In genomic region chr9:106473081-106473752, GRCm38 (mm10) we compare ENCODE assay signal across 9 mouse cellular contexts. TPM values are rescaled to one million over a fixed set of nuclear protein-coding genes. Genes with fewer than 3 reads are reported as not detected.
DNase-seq lines count a peak whose midpoint lies in the region; ATAC-seq lines count a peak whose summit lies in the region.
"Had no signal": no experiment of that assay in that cellular context is flagged by ENCODE, and none has a peak within 500 bp of the region (broad histone marks: within the 10 kb centered on the region; RNA-seq: fewer than 3 reads in every experiment).

No protein-coding gene starts in this region.

- ATAC-seq in erythroblast, adult 5-6 weeks (replicated peaks; ENCODE audit: low FRiP score, poor library complexity, severe bottlenecking): no peak

- DNase-seq in adrenal gland, adult 8-10 months: peak; percentile 14
- DNase-seq in adrenal gland, adult 2 months: no peak
- peak; percentile 14 for DNase-seq in layer of hippocampus, adult 11-12 months (ENCODE audit: low spot score)
- no peak for DNase-seq in layer of hippocampus, adult 9-10 months (ENCODE audit: low spot score)
- DNase-seq in cerebellum, adult 9-11 months: peak; percentile 78
- peak; percentile 86 for DNase-seq in kidney, adult 9 months
- no peak for DNase-seq in thymus, postnatal 25 days
- DNase-seq: spleen, adult 18-20 months had no signal

RNA-seq across cellular contexts. Expression of gene Rrp9, which starts 2.5 kb away (rescaled TPM):
- total RNA-seq in adrenal gland, adult 8-10 months (2022): 10 to 100 TPM; 34.2 to 53.4 (median 35.9) TPM
- 10 to 100 TPM; 41.2 to 47.0 TPM for total RNA-seq in adrenal gland, adult 2 months (2021)
- polyA plus RNA-seq in adrenal gland, adult 2 months (2012; rRNA removed): 36.8 and 42.2 TPM in 2 replicates
- total RNA-seq in erythroblast, adult 5-6 weeks (2015; ENCODE audit: low replicate concordance): 3.5 and 4.6 TPM in 2 replicates
- 5.7 and 6.4 TPM in 2 replicates for total RNA-seq in erythroblast, adult 5-6 weeks (2017; ENCODE audit: low replicate concordance)

RNA-seq across cellular contexts. Expression of gene Parp3, which starts 3.5 kb away (rescaled TPM):
- total RNA-seq in adrenal gland, adult 8-10 months (2022): 10 to 100 TPM; 40.6 to 86.0 (median 52.7) TPM
- total RNA-seq in adrenal gland, adult 2 months (2021): 10 to 100 TPM; 39.4 to 60.7 TPM
- polyA plus RNA-seq in adrenal gland, adult 2 months (2012; rRNA removed): 65.6 and 87.4 TPM in 2 replicates
- total RNA-seq in erythroblast, adult 5-6 weeks (2015; ENCODE audit: low replicate concordance): 1.7 and 7.3 TPM in 2 replicates
- 1.4 and 7.4 TPM in 2 replicates for total RNA-seq in erythroblast, adult 5-6 weeks (2017; ENCODE audit: low replicate concordance)

RNA-seq across cellular contexts. Expression of gene Gpr62, which starts 7.5 kb away (rescaled TPM):
- under 1 TPM; 0.28 to 0.62 (median 0.46) TPM for total RNA-seq in adrenal gland, adult 8-10 months (2022)
- total RNA-seq in adrenal gland, adult 2 months (2021): under 1 TPM; 0.17 TPM
- polyA plus RNA-seq in adrenal gland, adult 2 months (2012; rRNA removed): 0.95 and 0.99 TPM in 2 replicates
- total RNA-seq in erythroblast, adult 5-6 weeks (2015; ENCODE audit: low replicate concordance): not detected in 2 replicates
- total RNA-seq in erythroblast, adult 5-6 weeks (2017; ENCODE audit: low replicate concordance): not detected in 2 replicates

RNA-seq across cellular contexts. Expression of gene Pcbp4, which starts 20.1 kb away (rescaled TPM):
- total RNA-seq in adrenal gland, adult 8-10 months (2022): 10 to 100 TPM; 20.4 to 47.9 (median 34.8) TPM
- 10 to 100 TPM; 17.5 to 28.6 TPM for total RNA-seq in adrenal gland, adult 2 months (2021)
- 56.4 and 90.6 TPM in 2 replicates for polyA plus RNA-seq in adrenal gland, adult 2 months (2012; rRNA removed)
- not detected in 2 replicates for total RNA-seq in erythroblast, adult 5-6 weeks (2015; ENCODE audit: low replicate concordance)
- not detected in 2 replicates for total RNA-seq in erythroblast, adult 5-6 weeks (2017; ENCODE audit: low replicate concordance)

RNA-seq across cellular contexts. Expression of gene Abhd14a, which starts 25.7 kb away (rescaled TPM):
- 10 to 100 TPM; 24.8 to 32.3 (median 26.4) TPM for total RNA-seq in adrenal gland, adult 8-10 months (2022)
- total RNA-seq in adrenal gland, adult 2 months (2021): 10 to 100 TPM; 18.8 to 25.9 TPM
- polyA plus RNA-seq in adrenal gland, adult 2 months (2012; rRNA removed): 29.0 and 33.9 TPM in 2 replicates
- 0.77 and 7.3 TPM in 2 replicates for total RNA-seq in erythroblast, adult 5-6 weeks (2015; ENCODE audit: low replicate concordance)
- total RNA-seq in erythroblast, adult 5-6 weeks (2017; ENCODE audit: low replicate concordance): 0.84 and 3.2 TPM in 2 replicates

Comparison
In these comparisons a context has a peak if more than half of its experiments do, and no peak if none do; other contexts are left out.
1. DNase-seq: peak in adrenal gland, adult 8-10 months (single experiment), layer of hippocampus, adult 11-12 months (single experiment), cerebellum, adult 9-11 months (single experiment) and kidney, adult 9 months (single experiment); none in adrenal gland, adult 2 months (single experiment), layer of hippocampus, adult 9-10 months (single experiment) and thymus, postnatal 25 days (single experiment).
2. RNA of gene Rrp9, which starts 2.5 kb away (total RNA-seq): 41.2 to 47.0 TPM in adrenal gland, adult 2 months and 34.2 to 53.4 TPM in adrenal gland, adult 8-10 months; 3.5 to 6.4 TPM in erythroblast, adult 5-6 weeks; every median in the first group is over 4 times any median in the second.
3. RNA of gene Parp3, which starts 3.5 kb away (total RNA-seq): 40.6 to 86.0 TPM in adrenal gland, adult 8-10 months and 39.4 to 60.7 TPM in adrenal gland, adult 2 months; 1.4 to 7.4 TPM in erythroblast, adult 5-6 weeks; every median in the first group is over 4 times any median in the second.